Mouse (Mus musculus): ENCODE data around the gene BC067074.
A peak's percentile ranks its signal among the peaks of the same experiment; 100 is the strongest.
"Not testable (repeated sequence)": the region's sequence is repeated elsewhere in the genome, so short reads cannot be mapped to it uniquely, and the experiment has no call there.

The BC067074 gene

DNA sequence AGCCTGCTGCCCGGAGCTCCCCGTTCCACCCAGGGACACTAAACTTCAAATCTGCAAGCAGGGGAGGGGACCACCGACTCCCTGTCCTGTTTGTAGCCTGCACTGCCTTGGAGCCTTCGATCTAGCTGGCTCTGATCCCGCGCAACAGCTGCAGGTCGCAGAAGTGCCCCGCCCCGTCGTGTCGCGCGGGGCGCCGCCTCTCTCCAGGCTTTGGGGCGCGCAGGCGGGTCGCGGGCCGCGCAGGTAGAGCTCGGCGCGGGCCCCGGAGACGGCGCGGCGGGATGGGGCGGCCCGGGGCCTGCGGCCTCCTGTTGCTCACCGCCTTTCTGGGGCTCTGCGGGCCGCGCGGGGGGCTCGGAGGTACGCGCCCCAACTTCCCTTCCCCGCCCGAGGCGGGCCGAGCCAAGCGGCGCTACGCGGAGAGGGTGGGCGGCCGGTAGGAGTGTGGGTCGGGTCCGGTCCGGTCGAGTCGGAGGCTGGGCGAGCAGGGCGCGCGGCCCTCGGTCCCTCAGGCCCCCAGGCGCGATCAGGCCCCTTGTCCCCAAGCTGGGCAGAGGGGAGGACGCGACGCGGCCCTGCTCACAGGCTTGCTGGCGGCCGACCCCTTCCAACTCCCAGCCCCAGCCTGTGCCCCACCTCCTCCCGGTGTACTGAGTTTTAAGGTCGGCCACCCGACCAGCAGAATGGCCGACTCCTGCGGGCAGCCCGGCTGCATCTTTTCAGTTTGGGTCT lies at the start of gene BC067074:
Gene BC067074, plus strand, starts transcription at position 185 of the 732 bp plus-strand sequence.
- no peak for DNase-seq (ENCODE audit: low spot score)

DNA sequence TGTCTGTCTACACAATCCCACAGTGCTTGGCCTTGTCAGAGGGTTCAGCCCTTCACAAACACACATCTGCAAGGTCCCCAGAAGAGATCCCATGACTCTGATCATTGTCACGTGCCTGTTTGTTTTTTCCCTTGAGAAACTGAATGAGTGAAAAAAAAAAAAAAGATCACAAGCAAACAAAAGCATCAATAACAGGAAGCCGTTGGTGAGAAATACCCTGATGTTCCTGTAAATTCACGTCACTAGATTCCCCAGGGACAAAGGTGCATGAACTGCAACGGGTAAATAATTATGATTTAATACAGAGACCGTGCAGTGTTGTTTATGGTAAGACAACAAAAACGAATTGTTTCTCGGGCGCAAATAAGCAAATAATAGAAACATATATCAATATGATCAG lies 47.9 kb upstream of the BC067074 start:
- no peak for DNase-seq (ENCODE audit: low spot score)

DNA sequence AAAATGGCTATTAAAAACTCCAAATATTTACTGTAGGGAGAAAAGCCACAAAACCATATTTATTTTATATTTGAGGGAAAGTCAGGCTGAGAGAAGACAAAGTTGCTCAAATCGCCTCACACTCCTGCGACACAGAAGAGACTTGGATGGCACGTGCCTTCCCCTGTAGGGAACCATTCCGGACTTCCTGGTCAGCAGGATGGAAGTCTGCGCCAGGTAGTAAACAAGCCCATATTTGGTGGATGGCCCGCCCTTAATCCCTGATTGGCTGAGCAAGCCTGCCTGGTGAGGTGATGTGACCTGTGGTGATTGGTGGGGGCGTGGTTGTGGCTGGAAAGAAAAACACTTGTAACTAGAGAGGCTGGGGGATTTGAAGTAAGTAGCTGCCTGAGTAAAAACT lies 40.4 kb upstream of the BC067074 start:
- not testable (repeated sequence) for DNase-seq (ENCODE audit: low spot score)

DNA sequence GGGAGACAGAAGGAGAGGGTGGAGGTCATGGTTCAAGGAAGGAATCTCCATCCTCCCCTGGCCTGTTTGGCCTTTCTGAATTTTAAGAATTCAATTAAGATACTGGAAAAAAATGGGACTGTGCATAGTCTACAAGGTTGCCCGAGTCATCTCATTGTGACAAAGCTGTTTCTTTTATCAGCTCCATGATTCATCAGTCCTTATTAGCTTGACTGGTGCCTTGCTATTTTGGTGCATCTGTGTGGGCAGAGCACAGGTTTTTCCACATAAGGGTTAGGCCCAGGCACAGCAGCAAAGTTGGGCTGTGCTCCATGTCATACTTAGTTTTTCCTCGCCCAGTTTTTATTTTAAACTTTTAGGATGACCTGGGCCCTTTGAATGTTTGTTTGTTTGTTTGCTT lies 36.2 kb upstream of the BC067074 start:
- DNase-seq (ENCODE audit: low spot score): no peak

DNA sequence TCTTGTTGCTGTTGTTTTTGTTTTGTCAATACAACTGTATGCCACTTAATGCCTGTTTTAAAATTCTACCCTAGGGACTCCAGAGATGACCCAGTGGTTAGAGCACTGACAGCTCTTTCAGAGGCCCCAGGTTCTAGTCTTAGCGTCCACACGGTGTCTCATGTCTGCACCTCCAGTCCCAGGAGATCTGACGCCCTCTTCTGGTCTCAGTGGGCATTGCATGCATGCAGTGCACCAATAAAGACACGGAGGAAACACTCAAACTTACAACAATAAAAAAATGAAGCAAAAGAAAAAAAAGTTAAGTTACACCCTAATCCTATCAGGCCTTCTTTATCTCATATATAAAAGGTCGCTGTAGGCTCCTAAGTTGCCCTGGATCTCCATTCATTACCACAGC lies 35.8 kb upstream of the BC067074 start:
- DNase-seq (ENCODE audit: low spot score): no peak

DNA sequence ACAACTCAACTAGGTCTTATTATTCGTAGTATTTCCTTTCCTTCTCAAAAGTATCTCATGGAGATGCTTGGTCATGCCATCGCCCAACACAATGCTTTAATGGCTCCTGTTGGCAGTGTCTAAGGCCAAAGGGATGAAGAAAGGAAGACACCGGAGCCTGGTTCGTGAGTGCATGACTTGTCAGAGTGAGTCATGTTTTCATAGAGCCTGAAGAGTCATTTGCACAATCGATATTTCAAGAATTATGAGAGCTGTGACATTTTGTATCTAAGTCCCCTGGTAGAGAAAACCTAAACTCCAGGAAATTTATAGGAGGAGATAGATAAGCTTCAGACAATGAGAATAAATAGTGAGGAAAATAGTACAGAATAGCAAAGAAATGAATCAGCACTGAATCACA lies 33.7 kb upstream of the BC067074 start:
- no peak for DNase-seq (ENCODE audit: low spot score)

DNA sequence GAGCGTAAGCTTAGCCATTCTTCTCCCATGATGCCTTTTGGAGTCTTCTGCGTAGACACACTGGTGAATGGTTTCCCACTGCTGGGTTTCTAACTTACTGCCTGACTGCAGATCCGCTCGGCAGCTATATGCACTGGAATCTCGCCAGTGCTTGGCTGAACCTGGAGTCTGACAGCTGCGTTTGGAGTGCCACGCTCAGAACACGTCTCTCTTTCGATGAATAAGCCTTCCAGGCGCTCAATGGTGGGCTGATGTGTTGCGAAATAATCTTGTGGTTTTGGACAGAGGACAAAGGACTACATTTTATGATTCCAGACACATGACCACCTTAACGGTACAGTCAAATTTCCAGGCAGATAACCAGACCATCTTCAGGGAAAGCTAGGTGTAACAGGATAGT lies 30.1 kb upstream of the BC067074 start:
- DNase-seq (ENCODE audit: low spot score): peak; percentile 35

DNA sequence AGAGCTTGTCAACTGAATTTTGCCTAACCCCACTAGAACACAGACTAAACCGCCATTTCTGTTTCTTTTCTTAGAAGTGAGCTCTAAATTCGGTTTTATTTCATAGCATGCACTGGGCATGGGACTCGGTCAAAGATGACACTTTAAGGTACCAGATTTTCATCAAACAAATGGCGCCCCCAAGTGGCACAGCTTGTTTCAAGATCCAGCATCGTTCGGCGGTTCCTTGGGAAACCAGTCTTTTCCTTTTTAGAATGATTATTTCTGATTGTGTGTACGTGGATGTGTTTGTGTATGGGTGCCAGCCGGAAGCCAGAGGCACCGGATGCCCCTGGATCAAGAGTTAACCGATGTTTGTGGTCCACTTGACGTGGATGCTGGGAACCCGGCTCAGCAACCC lies 27.7 kb upstream of the BC067074 start:
- peak; percentile 65 for DNase-seq (ENCODE audit: low spot score)

DNA sequence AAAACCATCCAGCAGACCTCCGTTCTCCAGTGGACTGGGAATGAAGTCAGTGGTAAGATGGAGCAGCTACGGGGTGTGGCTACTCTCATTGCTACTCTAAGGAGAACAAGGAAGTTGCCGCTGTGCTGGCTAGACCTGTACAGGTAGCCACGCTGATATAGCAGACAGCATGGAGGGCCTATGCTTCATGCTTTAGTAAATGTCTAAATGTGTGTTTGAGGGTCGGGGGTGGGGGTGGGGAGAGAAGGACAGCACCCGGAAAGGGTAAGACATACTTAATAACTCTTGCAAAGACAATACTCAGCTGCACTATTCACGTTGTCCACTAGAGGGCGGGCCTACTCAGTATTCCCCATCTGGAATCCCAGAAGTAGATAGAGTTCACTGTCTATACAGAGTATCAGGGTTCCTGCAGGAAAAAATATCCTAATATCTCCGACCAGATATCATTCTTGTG lies 26.4 kb upstream of the BC067074 start:
- DNase-seq (ENCODE audit: low spot score): peak; percentile 82

DNA sequence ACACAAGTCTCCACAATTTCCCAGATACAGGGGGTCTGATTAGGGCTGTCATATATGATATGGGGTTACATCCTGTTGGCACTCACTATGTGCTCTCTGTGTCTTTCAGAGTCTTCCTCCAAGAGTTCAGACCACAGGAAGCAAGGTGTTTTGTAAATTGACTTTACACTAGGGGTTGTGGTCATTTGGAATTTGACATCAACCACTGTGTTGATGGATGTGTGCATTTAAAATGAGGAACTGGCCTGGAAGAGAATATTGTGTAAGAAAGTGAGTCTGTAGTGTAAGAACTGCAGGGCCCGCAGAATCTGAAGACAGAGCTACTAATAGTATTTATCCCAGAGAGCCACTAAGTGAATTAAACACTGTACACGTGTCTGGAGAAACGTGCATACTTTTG lies 25.8 kb upstream of the BC067074 start:
- DNase-seq (ENCODE audit: low spot score): no peak

DNA sequence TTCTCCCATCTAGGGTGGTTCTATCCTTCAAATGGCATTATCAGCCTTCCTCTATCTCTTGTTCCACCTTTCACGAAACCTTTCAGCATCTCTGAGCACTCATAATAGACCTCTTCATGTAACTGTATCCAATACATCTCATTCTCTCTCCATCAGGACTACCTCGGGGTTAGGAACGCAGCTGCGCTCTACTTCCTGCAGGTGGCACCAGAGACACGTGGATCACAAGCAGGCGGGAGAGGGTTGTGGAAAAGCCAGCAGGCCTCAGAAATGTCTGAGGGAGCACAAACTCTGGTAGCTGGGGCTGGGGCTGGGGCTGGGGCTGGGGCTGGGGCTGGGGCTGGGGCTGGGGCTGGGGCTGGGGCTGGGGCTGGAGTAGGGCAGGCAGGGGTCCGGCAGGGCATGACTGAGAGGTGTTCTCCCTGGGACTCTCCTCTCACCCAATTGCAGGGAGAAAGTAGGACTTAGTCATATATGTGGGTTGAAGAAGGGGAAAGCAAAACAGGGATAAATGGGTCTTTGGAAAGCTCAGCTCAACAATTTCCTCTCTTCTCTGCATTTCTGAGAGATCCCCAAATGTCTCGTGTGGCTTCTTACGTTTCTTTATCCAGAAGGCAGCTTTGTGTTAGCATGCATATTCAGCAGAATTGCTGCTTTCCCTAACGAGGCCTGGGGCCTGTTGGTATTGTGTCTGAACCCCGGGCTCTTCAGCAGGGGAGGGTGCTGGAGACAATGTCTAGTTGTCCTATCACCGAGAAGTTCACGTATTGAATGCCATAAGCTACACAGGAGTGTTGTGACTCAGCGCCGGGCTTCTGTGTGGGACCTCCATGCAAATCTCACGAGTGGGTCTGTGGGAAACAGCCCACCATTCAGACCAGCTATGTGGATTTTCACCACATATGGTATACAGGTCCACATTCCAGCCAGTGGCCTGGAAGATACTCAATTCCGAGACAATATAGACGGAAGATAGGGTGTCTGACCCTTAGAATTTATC lies 22.9 kb upstream of the BC067074 start:
- peak; percentile 87 for DNase-seq (ENCODE audit: low spot score)

DNA sequence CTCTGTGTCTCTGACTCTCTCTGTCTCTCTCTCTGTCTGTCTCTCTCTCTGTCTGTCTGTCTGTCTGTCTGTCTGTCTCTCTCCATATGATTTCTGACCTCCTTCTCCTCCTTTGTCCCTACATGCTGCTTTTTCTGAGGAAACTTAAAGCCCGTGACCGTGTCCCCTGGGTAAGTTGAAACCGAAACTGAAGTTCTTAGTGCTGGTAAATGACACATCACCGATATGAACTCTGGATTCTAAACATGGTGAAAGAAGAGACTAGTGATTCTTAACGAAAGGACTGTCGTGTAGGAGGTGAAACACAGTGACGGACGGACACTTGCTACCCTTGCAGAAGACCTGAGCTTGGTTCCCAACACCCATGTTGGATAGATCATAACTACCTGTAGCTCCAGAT lies 21.8 kb upstream of the BC067074 start:
- DNase-seq (ENCODE audit: low spot score): no peak

DNA sequence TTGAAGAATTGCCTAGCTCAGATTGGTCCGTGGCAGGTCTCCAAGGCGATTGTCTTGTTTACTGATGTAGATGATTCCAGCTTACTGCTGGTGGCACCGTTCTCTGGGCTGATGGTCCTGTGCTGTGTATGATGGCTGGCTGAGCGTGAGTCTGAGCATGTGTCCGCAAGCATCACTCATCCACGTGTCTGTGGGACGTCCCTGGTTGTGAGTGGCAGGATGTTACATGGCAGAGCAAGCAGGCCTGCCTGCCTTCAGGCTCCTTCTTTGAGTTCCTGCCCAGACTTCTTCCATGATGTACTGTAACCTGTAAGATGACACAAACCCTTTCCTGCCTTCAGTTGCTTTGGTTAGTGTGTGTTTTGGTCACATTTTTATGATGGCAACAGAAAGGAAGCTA lies 5.8 kb upstream of the BC067074 start:
- no peak for DNase-seq (ENCODE audit: low spot score)

DNA sequence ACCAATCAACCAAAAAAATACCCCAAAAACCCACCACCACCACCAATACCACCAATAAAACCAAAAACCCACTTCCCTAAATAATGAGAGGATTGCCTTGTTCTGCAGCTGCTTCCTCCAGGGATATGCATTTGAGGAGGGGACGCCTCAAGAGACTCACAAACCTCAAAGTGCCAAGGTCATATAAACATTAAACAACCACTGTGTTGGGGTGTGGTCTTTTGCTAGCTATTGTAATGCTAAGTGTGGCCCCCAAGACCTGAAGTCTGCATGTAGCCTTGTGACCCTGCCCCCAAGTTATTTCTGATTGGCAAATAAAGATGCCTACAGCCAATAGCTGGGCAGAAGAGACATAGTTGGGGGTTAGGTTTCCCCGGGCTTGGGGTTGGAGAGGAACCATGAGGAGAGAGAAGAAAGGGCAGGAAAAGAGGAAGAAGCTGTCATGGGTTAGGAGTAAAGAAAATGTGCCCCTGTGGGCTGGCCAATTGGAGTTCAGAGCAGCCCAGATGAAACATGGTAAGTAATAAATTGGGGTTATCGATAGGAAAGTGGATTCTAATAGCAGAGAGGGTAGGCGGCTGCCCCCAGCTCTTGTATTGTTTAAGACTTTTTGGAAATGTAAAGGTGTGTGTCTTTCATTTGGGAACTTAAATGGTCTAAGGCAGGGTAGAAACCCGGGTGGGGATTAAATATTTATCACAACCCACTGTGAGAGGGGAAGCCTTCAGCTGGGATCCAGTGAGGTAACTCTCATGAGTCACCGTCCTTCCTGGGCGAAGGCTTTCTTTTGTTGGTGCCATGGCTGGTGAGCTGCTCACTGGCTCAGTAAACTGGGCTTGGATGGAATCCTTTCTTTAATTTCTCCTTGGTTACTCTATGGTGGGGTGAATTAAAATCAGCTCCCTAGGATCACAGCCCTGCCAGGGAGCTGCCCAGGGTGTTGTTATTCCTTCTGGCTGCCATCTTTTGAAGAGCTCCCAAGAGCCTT lies 4.5 kb upstream of the BC067074 start:
- no peak for DNase-seq (ENCODE audit: low spot score)

DNA sequence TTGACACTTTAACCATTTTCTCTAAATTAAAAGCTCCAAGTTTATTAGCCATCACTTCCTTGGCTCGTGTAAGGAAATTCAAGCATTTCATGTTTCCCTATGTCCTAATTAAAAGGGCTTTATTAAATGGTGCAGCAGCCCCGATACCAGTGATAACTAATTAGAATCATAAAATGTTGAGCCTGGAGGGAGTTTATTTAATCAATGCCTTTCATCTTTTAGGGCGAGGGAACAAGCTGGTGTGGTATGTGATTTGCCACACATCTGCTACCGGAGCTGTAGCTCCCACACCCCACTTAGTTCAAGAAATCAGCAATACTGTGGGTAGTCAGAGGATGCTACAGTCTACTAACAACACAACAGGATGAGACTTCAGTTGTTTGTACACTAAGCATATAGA lies 3.2 kb upstream of the BC067074 start:
- no peak for DNase-seq (ENCODE audit: low spot score)

DNA sequence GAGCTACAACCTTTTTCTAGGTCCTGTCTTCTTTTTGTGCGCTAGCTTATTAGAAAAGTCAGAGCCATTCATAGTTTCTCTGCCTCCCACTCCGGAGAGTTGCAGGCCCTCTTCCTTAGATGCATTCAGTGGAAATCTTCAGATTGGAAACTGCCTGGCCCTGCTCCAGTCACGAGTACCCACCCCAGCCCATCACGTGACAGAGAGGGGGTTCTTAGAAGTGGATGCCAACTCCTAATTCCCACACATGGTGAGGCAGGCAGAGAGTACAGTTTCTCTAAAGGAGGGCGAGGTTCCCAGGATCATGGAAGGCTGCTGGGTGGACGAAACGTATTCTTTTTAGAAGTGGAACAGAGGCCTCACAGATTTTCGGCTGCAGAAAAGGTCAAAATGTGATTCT lies 958 bp upstream of the BC067074 start:
- no peak for DNase-seq (ENCODE audit: low spot score)

DNA sequence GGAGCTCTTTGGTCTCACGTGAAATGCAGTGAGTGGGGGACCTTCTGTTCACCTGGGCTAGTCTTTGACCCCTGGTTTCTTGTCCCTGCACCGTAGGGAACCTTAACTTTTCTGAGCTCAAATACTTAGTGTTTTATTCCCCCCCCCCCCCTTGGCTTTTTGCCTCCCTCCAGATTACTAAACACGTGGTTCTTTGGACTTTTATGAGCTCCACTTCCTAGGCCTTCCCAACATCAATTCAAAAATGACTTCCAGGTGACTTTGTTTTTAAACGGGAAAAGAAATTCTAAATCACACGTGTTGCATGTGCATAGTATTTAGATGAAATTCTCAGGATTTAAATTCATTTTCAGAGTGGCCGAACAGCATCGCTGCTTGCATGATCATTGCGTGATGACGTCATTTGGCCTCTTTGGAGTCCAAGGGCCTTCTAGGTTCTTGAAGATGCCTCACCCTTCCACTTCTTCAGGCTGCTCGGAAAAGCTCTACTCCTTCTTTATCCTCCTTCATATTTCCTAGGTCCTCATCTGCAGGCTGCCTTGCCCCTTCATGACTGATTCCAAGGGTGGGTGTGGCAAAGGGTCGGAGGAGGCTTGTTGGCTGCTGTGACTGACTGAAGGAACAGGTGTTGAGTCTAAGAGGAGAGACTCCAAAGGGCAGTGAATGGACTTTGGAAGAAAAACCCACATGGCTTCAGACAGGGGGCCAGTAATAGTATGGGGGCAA lies 911 bp downstream of the BC067074 start:
- no peak for DNase-seq (ENCODE audit: low spot score)

DNA sequence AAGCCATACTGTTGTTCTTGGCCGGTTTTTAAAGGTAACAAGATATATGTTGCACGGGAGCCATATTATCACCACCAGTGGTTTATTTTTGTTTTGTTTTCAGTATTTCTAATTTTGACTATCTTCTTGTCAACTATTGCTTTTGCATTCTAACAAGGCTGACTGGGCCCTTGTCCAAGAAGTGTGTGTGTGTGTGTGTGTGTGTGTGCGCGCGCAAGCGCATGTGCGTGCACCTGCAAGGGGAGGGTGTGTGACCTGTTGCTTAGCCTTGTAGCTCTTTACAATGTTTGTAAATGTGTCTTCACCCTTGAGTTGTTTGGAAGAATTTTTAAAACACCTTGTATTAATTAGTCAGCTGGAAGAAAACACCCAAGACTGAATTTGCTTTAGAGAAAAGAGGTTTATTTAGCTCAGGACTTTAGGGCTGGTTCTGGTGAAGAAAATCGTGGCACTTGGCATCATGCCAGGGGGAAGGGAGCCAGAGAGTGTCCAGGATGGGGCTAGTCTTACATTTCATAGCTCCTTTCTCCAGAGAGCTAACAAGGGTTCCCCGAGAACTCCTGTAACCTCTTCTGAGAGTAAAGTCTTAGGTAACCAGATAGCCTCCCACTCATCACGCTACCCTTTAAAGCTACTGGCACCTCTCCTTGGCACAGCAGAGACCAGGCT lies 3.0 kb downstream of the BC067074 start:
- DNase-seq (ENCODE audit: low spot score): no peak

DNA sequence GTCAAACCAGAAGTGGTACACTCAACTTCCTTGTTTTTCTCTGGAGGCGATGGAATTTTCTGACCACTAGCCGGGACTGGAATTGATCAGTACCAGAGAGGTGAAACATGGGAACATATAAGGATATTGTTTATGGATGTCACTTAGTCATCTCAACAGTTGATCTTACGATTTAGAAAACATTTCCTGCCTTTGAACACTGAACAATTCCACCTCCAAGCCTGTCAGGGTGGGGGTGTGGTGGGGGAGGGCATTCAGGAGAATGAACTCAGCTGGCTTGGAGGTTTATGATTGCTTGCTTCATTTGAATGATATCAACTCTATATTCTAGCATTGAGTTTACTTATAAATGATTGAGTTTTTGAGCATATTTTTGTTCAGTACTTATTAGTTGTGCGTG lies 13.6 kb downstream of the BC067074 start:
- no peak for DNase-seq (ENCODE audit: low spot score)

DNA sequence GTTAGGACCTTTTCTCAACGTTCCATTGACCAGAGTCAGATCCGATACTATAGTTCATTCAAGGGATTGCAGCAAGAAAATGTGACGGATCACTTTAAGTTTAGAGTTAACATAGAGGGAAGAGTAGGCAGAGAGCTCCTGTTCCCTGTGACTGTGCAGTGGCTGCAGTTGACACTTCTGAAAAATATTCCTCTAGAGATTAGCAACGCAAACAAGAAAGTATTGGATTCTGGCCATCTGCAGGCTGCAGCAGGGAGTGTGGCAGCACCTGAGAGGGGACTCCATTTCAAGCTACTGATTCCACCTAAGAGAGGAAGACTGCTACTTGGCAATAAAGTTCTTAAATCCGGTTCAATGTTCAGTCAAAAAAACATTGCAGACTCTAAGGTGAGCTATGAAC lies 26.6 kb downstream of the BC067074 start:
- DNase-seq (ENCODE audit: low spot score): no peak

DNA sequence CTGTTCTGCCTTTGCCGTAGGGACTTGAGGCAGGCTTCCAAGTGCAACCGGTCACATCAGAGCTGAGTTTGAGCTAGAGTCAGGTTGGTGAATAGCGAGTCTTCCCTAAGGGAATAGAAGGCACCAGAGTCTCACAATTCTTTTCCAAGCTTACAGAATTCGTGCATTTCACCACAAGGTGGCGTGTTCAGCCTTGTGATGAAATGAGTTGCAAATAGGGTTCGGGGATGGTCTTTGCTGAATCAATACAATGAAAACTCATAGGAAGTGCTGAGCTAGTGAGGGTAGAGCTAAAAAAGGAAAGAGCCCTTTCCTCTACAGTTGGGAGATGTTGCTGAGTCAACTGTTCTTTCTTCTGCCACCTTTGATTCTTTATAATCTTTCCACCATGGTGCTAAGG lies 29.0 kb downstream of the BC067074 start:
- peak; percentile 71 for DNase-seq (ENCODE audit: low spot score)

Measured in layer of hippocampus, adult 11-12 months (tissue).